ENCODE assay signal across 13 mouse cellular contexts in the genomic region with DNA sequence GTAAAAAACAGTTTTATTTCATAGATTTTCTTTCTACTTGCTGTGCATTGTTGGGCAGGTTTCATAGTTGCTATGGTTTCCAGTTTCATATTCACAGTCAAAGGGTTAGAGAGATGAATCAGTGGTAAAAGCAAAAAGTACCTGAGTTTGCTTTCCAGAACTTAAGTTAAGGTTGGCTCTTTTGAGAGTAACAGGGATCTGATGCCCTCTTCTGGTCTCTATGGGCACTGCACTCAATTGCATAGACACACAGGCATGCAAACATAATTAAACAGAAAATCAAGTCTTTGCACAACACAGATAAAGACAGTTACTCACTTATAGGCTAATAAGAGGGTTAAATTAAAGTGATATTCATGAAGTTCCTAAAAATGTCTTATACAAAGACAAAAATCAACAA.
A peak's percentile ranks its signal among the peaks of the same experiment; 100 is the strongest.
DNase-seq lines count a peak whose midpoint lies in the region; ATAC-seq and TF ChIP-seq lines count a peak whose summit lies in the region.
"Had no signal": no experiment of that assay in that cellular context is flagged by ENCODE, and none has a peak within 500 bp of the region (broad histone marks: within the 10 kb centered on the region; RNA-seq: fewer than 3 reads in every experiment).

No protein-coding gene starts in this region.

- peak; percentile 80 for DNase-seq in CD4-positive, CD25-positive, alpha-beta regulatory T cell, adult 2 months (ENCODE audit: low read depth, low spot score)
- no peak for DNase-seq in layer of hippocampus, adult 2 months (ENCODE audit: low spot score in 2 of 2)
- no peak for DNase-seq in layer of hippocampus, adult 8-10 months (ENCODE audit: low spot score in 2 of 2)
- DNase-seq in 416B (ENCODE audit: low read depth): peak; percentile 49
- peak; percentile 88 for DNase-seq in induced T-regulatory cell, adult 2 months (ENCODE audit: low read depth)
- DNase-seq in gastrocnemius, adult 8-10 months (ENCODE audit: low spot score in 2 of 2): no peak
- DNase-seq: gastrocnemius, postnatal 25 days; liver, embryonic 13.5 days had no signal

- no peak overlapping the region for H3K4me3 ChIP-seq in layer of hippocampus, adult 2 months
- H3K4me3 ChIP-seq: erythroblast, embryonic 14.5 days; hindbrain, embryonic 12.5 days; liver, embryonic 13.5 days had no signal

- TF ChIP-seq CTCF in layer of hippocampus, adult 2 months (conservative IDR thresholded peaks at IDR 0.05): peak; percentile 66

- ATAC-seq in CD4-positive, CD25-positive, alpha-beta regulatory T cell, adult 4 months: no peak
- no peak for ATAC-seq in erythroid progenitor cell, adult 5-6 weeks (replicated peaks; ENCODE audit: low FRiP score, poor library complexity, severe bottlenecking)
- ATAC-seq: midbrain, embryonic 16.5 days had no signal

- H3K27ac ChIP-seq in layer of hippocampus, adult 2 months: no peak overlapping the region
- H3K27ac ChIP-seq: hindbrain, embryonic 12.5 days; liver, embryonic 13.5 days had no signal

Comparison
In these comparisons a context has a peak if more than half of its experiments do, and no peak if none do; other contexts are left out.
1. DNase-seq: peak in CD4-positive, CD25-positive, alpha-beta regulatory T cell, adult 2 months (single experiment), 416B (single experiment) and induced T-regulatory cell, adult 2 months (single experiment); none in layer of hippocampus, adult 2 months (0 of 2), layer of hippocampus, adult 8-10 months (0 of 2) and gastrocnemius, adult 8-10 months (0 of 2).